Mouse (Mus musculus): ENCODE measurements around the gene Banf1.
"Not testable (repeated sequence)": the region's sequence is repeated elsewhere in the genome, so short reads cannot be mapped to it uniquely, and the experiment has no call there.

Gene Banf1

GRCm38 (mm10) chr19:5372724-5373123 is 5.8 kb upstream of the Banf1 start:
- no peak for DNase-seq

GRCm38 (mm10) chr19:5370932-5371331 is 4.0 kb upstream of the Banf1 start:
- DNase-seq, result no peak

GRCm38 (mm10) chr19:5367455-5367854 is 487 bp upstream of the Banf1 start:
- no peak for DNase-seq

GRCm38 (mm10) chr19:5366175-5367052 is 554 bp downstream of the Banf1 start, which contains the start of gene Eif1ad:
TSS of gene Eif1ad (plus strand) at chr19:5366741.
- DNase-seq, result peak; percentile 95

GRCm38 (mm10) chr19:5365751-5366150 is 1.2 kb downstream of the Banf1 start:
- DNase-seq, result no peak

- DNase-seq, result no peak
These were observed 2.8 kb downstream of the Banf1 start for GRCm38 (mm10) chr19:5364124-5364523.

- no peak for DNase-seq
These were observed 4.8 kb downstream of the Banf1 start for GRCm38 (mm10) chr19:5362186-5362585.

- DNase-seq, result no peak
These were observed 10.9 kb downstream of the Banf1 start for GRCm38 (mm10) chr19:5356080-5356479.

- no peak for DNase-seq
These were observed 13.4 kb downstream of the Banf1 start for GRCm38 (mm10) chr19:5353609-5354008.

- DNase-seq, result not testable (repeated sequence)
These were observed 17.5 kb downstream of the Banf1 start, which contains the start of gene Cst6 for GRCm38 (mm10) chr19:5349502-5349873. TSS of gene Cst6 (minus strand) at chr19:5349574.

GRCm38 (mm10) chr19:5348526-5349501 is 18.2 kb downstream of the Banf1 start:
- peak; percentile 43 for DNase-seq

- no peak for DNase-seq
These were observed 18.9 kb downstream of the Banf1 start for GRCm38 (mm10) chr19:5348064-5348463.

GRCm38 (mm10) chr19:5345297-5346131 is 21.5 kb downstream of the Banf1 start:
- no peak for DNase-seq

- DNase-seq, result no peak
These were observed 25.6 kb downstream of the Banf1 start for GRCm38 (mm10) chr19:5341360-5341759.

GRCm38 (mm10) chr19:5337975-5338374 is 29.0 kb downstream of the Banf1 start:
- peak; percentile 50 for DNase-seq

GRCm38 (mm10) chr19:5335441-5335840 is 31.5 kb downstream of the Banf1 start, which contains the start of gene Catsper1:
TSS of gene Catsper1 (plus strand) at chr19:5335741.
- DNase-seq, result no peak

GRCm38 (mm10) chr19:5334741-5335140 is 32.2 kb downstream of the Banf1 start:
- DNase-seq, result no peak

- DNase-seq, result no peak
These were observed 39.0 kb downstream of the Banf1 start for GRCm38 (mm10) chr19:5327970-5328369.

GRCm38 (mm10) chr19:5323801-5324200 is 43.2 kb downstream of the Banf1 start:
- no peak for DNase-seq
